Mouse (Mus musculus) gastrocnemius, postnatal 10 days (tissue): ENCODE measurements around the gene Slc35f3. TPM values are rescaled to one million over a fixed set of nuclear protein-coding genes. Genes with fewer than 3 reads are reported as not detected.

ENCODE experiments used
- DNase-seq: peaks from one replicate; pipeline ENCODE4 v3.0.0; 2021; ENCODE audit warnings: mixed read lengths
- total RNA-seq, 2 experiments: library from RNA; stranded (reverse); gene quantifications; 2 replicates each; pipeline ENCODE4 v1.2.3; 2021

Gene Slc35f3
- total RNA-seq, 2 experiments from 2014 or later = 0.25 to 0.35 TPM

- no peak for DNase-seq
Measured at GRCm38 (mm10) chr8:126420834-126421233, 122.5 kb downstream of the Slc35f3 start.

GRCm38 (mm10) chr8:126422174-126422919 lies 124.0 kb downstream of the Slc35f3 start, which contains the start of gene Coa6:
TSS of gene Coa6 (plus strand) at chr8:126422515.
- DNase-seq = peak; percentile 98

GRCm38 (mm10) chr8:126422920-126423300 lies 124.6 kb downstream of the Slc35f3 start:
- no peak for DNase-seq

- DNase-seq = no peak
Measured at GRCm38 (mm10) chr8:126424163-126424562, 125.8 kb downstream of the Slc35f3 start.

- no peak for DNase-seq
Measured at GRCm38 (mm10) chr8:126424946-126425345, 126.6 kb downstream of the Slc35f3 start.

- DNase-seq = no peak
Measured at GRCm38 (mm10) chr8:126429635-126430034, 131.3 kb downstream of the Slc35f3 start.

- DNase-seq = no peak
Measured at GRCm38 (mm10) chr8:126433827-126434226, 135.5 kb downstream of the Slc35f3 start.

GRCm38 (mm10) chr8:126438937-126439336 lies 140.6 kb downstream of the Slc35f3 start:
- no peak for DNase-seq

Other genes starting within 250 kb of the Slc35f3 start
- 10 to 100 TPM; 15.4 to 17.5 TPM for gene Coa6, start 124.0 kb downstream of the Slc35f3 start, total RNA-seq
- gene Tarbp1, start 176.5 kb downstream of the Slc35f3 start, total RNA-seq = 1 to 10 TPM; 5.4 to 6.0 TPM